Mouse (Mus musculus) ES-Bruce4 (cell line): ENCODE measurements around the gene Gdap2.

ENCODE experiments used
- CTCF ChIP-seq: IDR thresholded peaks from one replicate; pipeline ENCODE4 v1.8.1; 2011; ENCODE audit warnings: low read depth, low read length
- EP300 ChIP-seq: IDR thresholded peaks from 2 replicates; pipeline ENCODE4 v1.6.1; 2011; ENCODE audit warnings: low read depth, low read length; ENCODE audit not compliant: insufficient read depth
- POLR2A ChIP-seq: IDR thresholded peaks from one replicate; pipeline ENCODE4 v1.8.1; 2011; ENCODE audit warnings: low read length; ENCODE audit not compliant: insufficient read depth

GRCm38 (mm10) chr3:100228981-100229380 lies 66.8 kb downstream of the Gdap2 start:
- no peak for TF ChIP-seq CTCF
- no peak for TF ChIP-seq EP300
- no peak for TF ChIP-seq POLR2A
